Mouse (Mus musculus): ENCODE results near the gene Tmem191c. TPM values are rescaled to one million over a fixed set of nuclear protein-coding genes. Genes with fewer than 3 reads are reported as not detected.

The Tmem191c gene
- polyA plus RNA-seq, 1 experiment, result 351 TPM

DNA sequence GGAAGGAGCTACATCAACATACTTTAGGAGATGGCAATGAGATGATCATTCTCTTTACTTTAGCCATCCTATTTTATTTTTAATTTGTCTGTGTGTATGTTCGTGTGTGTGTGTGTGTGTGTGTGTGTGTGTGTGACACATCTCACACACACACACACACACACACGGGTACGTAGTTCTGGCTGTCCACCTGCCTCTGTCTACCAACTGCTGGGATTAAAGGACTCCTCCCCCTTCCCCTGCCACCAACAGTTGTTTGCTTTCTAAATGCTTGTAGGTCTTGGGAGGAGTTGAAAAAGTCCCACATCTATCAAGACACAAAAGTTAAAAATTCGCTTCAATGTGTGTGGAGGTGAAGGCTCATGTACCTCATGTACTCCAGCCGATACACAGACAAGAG is 48.9 kb downstream of the Tmem191c start:
- DNase-seq (ENCODE audit: extremely low spot score in 1 of 2, low spot score in 1 of 2), result no peak

DNA sequence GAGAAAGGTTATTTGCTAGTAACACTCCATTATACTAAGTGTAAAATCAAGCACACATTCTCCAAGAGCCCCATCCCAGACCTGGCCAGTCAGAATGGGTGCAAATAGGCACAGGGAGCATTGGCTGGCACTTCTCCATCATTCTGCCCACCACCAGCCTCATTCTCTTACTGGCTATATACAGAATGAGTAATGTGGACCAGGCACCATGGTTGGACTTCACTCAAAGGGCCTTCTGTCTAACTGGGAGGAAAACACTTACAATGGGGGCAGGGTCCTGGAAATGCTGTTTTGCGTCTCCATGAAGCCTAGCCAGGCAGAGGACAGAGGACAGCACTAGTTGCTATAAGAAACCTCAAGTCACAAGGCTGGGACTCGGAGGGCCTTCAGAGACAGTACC is 50.2 kb downstream of the Tmem191c start:
- peak in 1 of 2 experiments; percentile 25 for DNase-seq (ENCODE audit: extremely low spot score in 1 of 2, low spot score in 1 of 2)

DNA sequence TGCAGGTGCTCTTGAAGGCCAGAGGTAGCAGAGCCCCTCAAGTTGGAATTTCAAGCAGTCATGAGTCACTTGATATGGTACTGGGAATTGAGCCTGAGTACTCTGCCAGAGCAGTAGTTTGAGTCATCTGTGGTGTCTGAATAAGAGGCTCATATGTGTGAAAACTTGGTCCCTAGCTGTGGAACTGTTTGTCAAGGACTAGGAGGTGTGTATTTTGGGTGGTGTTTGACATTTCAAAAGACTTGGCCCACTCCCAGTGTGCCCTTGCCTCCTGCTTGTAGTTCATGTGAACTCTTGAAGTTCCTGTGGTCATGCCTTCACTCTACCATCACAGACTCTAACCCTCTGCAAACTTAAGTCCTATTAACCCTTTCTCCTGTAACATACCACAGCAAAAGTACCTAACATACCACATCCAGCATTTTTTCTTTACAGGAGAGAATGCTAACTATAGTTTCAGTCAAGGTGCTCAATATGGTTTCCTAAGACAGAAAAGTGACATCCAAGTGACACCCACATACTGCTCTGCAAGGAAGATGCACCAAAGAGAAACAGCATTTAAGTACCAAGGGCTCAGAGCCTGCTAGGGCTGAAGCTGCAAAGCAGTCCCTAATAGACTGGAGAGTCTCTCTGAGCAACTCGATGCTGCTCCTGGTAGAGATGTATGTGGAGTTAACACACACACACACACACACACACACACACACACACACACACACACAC is 54.1 kb downstream of the Tmem191c start:
- DNase-seq (ENCODE audit: extremely low spot score in 1 of 2, low spot score in 1 of 2), result peak; percentile 43 to 72

DNA sequence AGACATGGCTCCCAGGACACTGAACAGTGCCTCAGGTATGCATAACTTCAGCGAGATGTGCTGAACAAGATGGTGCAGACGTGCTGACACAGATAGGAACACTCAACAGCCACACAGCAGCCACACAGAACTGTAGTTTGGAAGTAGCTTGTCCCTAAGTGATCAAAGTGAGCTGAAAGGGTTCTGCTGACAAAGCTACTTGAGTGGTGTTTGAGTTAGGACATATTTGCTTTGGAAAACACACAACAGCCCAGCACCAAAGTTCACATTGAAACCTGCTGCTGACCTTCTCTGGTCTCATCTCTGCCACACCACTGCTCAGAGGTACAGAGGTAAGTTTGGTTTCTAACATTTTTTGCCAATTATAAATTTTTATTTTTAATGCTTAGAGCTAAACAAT is 55.2 kb downstream of the Tmem191c start, which contains the start of gene Serpind1:
Gene Serpind1 (plus strand): TSS at position 256 of the 400 bp plus-strand sequence.
- DNase-seq (ENCODE audit: extremely low spot score in 1 of 2, low spot score in 1 of 2), result no peak

DNA sequence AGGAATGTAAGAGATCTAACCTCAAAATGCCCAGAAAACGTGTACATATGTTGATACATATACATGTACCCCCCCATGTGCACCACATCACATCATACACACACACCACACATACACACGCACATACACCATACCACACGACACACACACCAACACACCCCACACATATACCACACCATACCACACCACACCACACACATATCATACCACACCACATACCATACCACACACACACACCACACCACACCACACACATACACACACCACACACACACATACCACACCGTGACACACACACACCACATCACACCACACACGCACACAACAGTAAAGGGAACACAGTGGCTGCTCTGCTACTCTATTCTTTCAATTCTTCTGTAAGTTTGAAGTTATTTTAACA is 56.0 kb downstream of the Tmem191c start:
- DNase-seq (ENCODE audit: extremely low spot score in 1 of 2, low spot score in 1 of 2), result no peak

Other genes starting within 250 kb of the Tmem191c start
- gene Ypel1, start 206.4 kb upstream of the Tmem191c start, polyA plus RNA-seq (2012; rRNA removed), result 29.2 and 37.4 TPM in 2 replicates
- gene Ppil2, start 164.8 kb upstream of the Tmem191c start, polyA plus RNA-seq (2012; rRNA removed), result 99.6 and 110 TPM in 2 replicates
- 4.8 and 5.2 TPM in 2 replicates for gene 2610318N02Rik, start 150.9 kb upstream of the Tmem191c start, polyA plus RNA-seq (2012; rRNA removed)
- 17.8 and 22.2 TPM in 2 replicates for gene Sdf2l1, start 143.7 kb upstream of the Tmem191c start, polyA plus RNA-seq (2012; rRNA removed)
- gene Ydjc, start 131.5 kb upstream of the Tmem191c start, polyA plus RNA-seq (2012; rRNA removed), result 29.4 and 29.9 TPM in 2 replicates
- gene Ccdc116, start 128.8 kb upstream of the Tmem191c start, polyA plus RNA-seq (2012; rRNA removed), result 5.0 and 5.1 TPM in 2 replicates
- 131 and 136 TPM in 2 replicates for gene Ube2l3, start 73.4 kb upstream of the Tmem191c start, polyA plus RNA-seq (2012; rRNA removed)
- gene Rimbp3, start 67.5 kb upstream of the Tmem191c start, polyA plus RNA-seq (2012; rRNA removed), result 0.69 and 0.96 TPM in 2 replicates
- 5.8 and 6.1 TPM in 2 replicates for gene Hic2, start 42.5 kb upstream of the Tmem191c start, polyA plus RNA-seq (2012; rRNA removed)
- gene Serpind1, start 55.3 kb downstream of the Tmem191c start, polyA plus RNA-seq (2012; rRNA removed), result 2.1 and 4.0 TPM in 2 replicates
- 10.5 and 11.2 TPM in 2 replicates for gene Snap29, start 129.9 kb downstream of the Tmem191c start, polyA plus RNA-seq (2012; rRNA removed)
- 305 and 311 TPM in 2 replicates for gene Pi4ka, start 130.2 kb downstream of the Tmem191c start, polyA plus RNA-seq (2012; rRNA removed)
- gene Crkl, start 175.9 kb downstream of the Tmem191c start, polyA plus RNA-seq (2012; rRNA removed), result 23.0 and 23.1 TPM in 2 replicates
- gene Aifm3, start 213.5 kb downstream of the Tmem191c start, polyA plus RNA-seq (2012; rRNA removed), result 144 and 169 TPM in 2 replicates
- 267 and 291 TPM in 2 replicates for gene Lztr1, start 232.6 kb downstream of the Tmem191c start, polyA plus RNA-seq (2012; rRNA removed)

Measured in frontal cortex, adult 2 months (tissue).